Mouse (Mus musculus) embryonic facial prominence, embryonic 12.5 days (tissue): ENCODE results near the gene Sidt2. TPM values are rescaled to one million over a fixed set of nuclear protein-coding genes. Genes with fewer than 3 reads are reported as not detected.
A peak's percentile ranks its signal among the peaks of the same experiment; 100 is the strongest.

ENCODE experiments used
- ATAC-seq: fragments of 200-750 bp; cut with Nextera tagmentation; 2 replicates; pipeline ENCODE4 v1.8.0; 2017; ENCODE audit not compliant: insufficient number of reproducible peaks, insufficient read depth, low FRiP score, low TSS enrichment
- H3K27ac ChIP-seq: fragments of 300-500 bp; sonication (generic); 2 replicates; pipeline ENCODE4 v1.5.1; 2016; ENCODE audit warnings: mild to moderate bottlenecking
- H3K27me3 ChIP-seq: fragments of 300-500 bp; sonication (generic); 2 replicates; pipeline ENCODE4 v1.6.1; 2016; ENCODE audit warnings: mild to moderate bottlenecking, moderate library complexity
- H3K36me3 ChIP-seq: fragments of 300-500 bp; sonication (generic); 2 replicates; pipeline ENCODE4 v1.6.1; 2016; ENCODE audit warnings: mild to moderate bottlenecking
- H3K4me1 ChIP-seq: fragments of 300-500 bp; sonication (generic); 2 replicates; pipeline ENCODE4 v1.6.1; 2016
- H3K4me2 ChIP-seq: fragments of 300-500 bp; sonication (generic); replicated peaks from 2 replicates; pipeline ENCODE4 v1.6.1; 2016; ENCODE audit warnings: mild to moderate bottlenecking, moderate library complexity
- H3K4me3 ChIP-seq: fragments of 300-500 bp; sonication (generic); 2 replicates; pipeline ENCODE4 v1.5.1; 2016; ENCODE audit warnings: mild to moderate bottlenecking
- H3K9ac ChIP-seq: fragments of 300-500 bp; sonication (generic); 2 replicates; pipeline ENCODE4 v1.6.1; 2016; ENCODE audit warnings: mild to moderate bottlenecking, moderate library complexity
- H3K9me3 ChIP-seq: fragments of 300-500 bp; sonication (generic); 2 replicates; pipeline ENCODE4 v1.6.1; 2016; ENCODE audit warnings: mild to moderate bottlenecking, moderate library complexity
- WGBS: fragments of 180-500 bp; shearing (Covaris S2); methylation state at CpG from one replicate; pipeline ENCODE4 v1.1.7; 2016; 5-methylcytosine and 5-hydroxymethylcytosine counted together
- polyA plus RNA-seq: library from polyadenylated mRNA; unstranded; fragments of >200 nt; fragmentation: Nextera tagmentation; extraction: Ambion mirVana; gene quantifications from 2 replicates; pipeline ENCODE4 v1.2.1, GENCODE M21; 2016

The Sidt2 gene
- polyA plus RNA-seq, 1 experiment from 2014 or later, result 43.2 TPM

DNA sequence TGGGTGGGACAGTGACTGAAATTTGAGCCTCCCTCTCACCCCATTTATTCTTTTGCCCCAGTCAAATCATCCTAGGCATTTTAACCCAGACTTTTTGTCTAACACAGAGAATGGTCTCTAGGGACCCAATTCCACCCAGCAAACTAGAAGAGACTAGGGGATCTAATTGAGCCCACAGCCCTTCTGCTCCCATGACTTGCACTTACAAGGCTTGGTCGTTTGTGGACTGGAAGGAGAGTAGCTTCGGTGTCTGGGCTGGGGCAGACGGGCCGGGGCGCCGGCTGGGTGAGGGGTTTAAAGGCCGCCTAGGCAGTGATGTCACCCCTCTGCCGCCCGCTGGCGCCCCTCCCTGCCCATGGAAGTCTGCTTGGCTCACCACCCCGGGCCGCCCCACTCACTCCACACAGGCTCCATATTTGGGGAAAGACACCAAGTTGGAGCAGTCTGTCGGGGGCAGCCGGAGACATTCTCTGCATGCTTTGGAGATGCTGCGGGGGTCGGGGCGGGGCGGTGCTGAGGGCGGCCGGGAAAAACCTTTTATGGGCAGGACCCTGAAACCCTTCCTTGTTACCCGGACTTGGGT is 19.3 kb downstream of the Sidt2 start, which contains the start of gene Tagln:
Tagln (minus strand) TSS at position 431 of the 583 bp plus-strand sequence.
- Histone ChIP-seq H3K4me1 (peaks cover 16% of the 10 kb centered on the region; the same call in 1 of the 2 replicates), H3K4me2 (peak within 1 kb of the TSS; percentile 48), H3K27me3 (no peaks in the 10 kb centered on the region; the same call in 1 of the 2 replicates), H3K27ac (no peak within 1 kb of the TSS), H3K9me3 (no peaks in the 10 kb centered on the region), H3K36me3 (peaks cover 39% of the 10 kb centered on the region), H3K4me3 (peak within 1 kb of the TSS; percentile 20), H3K9ac (peak within 1 kb of the TSS; percentile 21; the same call in 1 of the 2 replicates)
- WGBS, result 11% methylated on average over 21 of the region's 21 CpGs
- ATAC-seq, result no peak

DNA sequence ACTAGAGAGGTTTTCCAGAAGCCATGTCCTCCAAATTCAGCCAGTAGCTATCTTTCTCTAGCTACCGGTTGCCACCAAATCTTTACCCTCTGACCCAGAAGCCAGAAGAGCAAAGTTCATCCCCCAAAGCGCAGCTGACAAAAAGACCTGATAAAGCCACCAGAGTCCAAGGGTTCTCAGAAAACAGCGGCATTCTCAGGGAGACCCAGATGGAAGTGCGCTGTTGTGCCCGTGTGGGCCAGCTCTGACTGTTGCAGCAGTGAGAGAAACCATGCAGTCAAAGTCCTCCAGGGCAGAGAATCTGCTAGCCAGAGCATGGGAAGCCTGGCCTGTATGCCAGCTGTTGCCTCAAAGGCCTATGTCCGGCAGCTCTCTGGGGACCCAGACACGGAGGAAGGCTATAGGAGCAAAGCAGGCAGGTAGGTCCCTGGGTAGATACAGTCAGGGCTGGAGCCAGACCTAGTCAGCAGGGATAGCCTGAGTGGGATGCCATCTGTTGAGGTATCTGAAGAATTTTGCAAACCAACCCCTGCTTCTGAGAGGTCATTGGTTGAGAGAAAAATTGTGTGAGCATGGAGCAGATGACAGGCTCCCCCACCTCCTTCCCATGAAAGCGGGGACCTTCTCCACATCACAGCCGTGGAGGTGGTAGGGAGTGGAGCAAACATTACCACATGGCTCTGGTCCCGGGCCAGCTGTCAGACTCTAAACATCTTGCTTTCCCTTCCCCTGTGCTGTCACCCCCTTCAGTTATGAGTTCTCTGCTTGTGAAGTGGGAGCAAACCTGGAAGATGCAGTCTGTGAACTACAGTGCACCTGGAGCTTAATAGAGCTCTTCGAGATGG is 22.3 kb downstream of the Sidt2 start:
- ATAC-seq, result no peak
- H3K27ac ChIP-seq, result no peak overlapping the region
- H3K9me3 ChIP-seq, result no peaks in the 10 kb centered on the region
- peaks cover 44% of the 10 kb centered on the region for H3K36me3 ChIP-seq
- WGBS, result 67% methylated on average over 11 of the region's 11 CpGs
- H3K4me3 ChIP-seq, result no peak overlapping the region
- H3K27me3 ChIP-seq, result no peaks in the 10 kb centered on the region; the same call in 1 of the 2 replicates
- H3K4me1 ChIP-seq, result peaks cover 16% of the 10 kb centered on the region; the same call in 1 of the 2 replicates
- no peak overlapping the region for H3K4me2 ChIP-seq
- no peak overlapping the region for H3K9ac ChIP-seq

DNA sequence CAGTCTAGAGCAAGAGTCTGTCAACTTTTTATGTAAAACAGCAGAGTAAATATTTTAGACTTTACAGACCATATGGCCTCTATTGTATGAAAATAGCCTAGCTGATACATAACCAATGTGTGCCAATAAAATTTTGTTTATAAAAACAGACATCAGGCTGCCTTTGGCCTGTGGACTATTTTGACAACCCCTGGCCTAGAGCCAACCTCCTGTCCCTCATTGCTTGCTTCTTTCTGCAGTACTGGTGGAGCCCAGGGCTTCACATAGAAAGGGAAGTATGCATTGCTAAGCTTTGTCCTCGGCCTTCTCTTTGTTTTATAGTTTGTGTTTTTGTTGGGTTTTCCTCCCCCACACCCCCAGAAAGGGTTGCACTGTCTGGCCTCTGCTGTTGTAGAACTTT is 23.1 kb downstream of the Sidt2 start:
- 64% methylated on average over 1 of the region's 1 CpGs for WGBS
- no peaks in the 10 kb centered on the region; the same call in 1 of the 2 replicates for H3K27me3 ChIP-seq
- ATAC-seq, result no peak
- no peak overlapping the region for H3K4me2 ChIP-seq
- no peaks in the 10 kb centered on the region for H3K9me3 ChIP-seq
- no peak overlapping the region for H3K27ac ChIP-seq
- H3K4me3 ChIP-seq, result no peak overlapping the region
- peaks cover 46% of the 10 kb centered on the region for H3K36me3 ChIP-seq
- peaks cover 16% of the 10 kb centered on the region; the same call in 1 of the 2 replicates for H3K4me1 ChIP-seq
- no peak overlapping the region for H3K9ac ChIP-seq

DNA sequence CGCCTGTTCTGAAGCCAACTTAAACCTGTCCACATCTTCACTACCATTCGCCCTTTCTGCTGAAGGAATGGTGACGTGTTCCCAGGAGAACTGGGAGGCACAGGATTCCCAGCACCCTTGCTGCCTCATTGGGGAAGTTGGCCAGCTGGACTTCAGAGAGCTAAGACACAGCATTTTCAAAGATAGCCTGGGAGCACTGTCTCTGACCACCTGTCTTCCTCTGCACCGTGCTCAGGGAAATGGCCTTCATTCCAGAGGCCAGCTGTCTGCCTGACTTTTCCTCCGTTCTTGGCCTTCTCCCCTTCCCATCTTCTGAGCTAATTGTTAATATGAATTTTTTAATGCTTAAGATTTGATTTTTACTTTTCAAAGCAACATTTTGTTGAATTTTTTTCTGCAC is 25.8 kb downstream of the Sidt2 start:
- H3K4me2 ChIP-seq, result no peak overlapping the region
- 0 out of 2 replicates have a peak, but pooled peaks cover 7% of the 10 kb centered on the region for H3K4me1 ChIP-seq
- H3K27ac ChIP-seq, result no peak overlapping the region
- H3K9me3 ChIP-seq, result no peaks in the 10 kb centered on the region
- no peak for ATAC-seq
- H3K4me3 ChIP-seq, result no peak overlapping the region
- H3K27me3 ChIP-seq, result no peaks in the 10 kb centered on the region
- H3K36me3 ChIP-seq, result peaks cover 60% of the 10 kb centered on the region
- H3K9ac ChIP-seq, result no peak overlapping the region
- 89% methylated on average over 5 of the region's 5 CpGs for WGBS

DNA sequence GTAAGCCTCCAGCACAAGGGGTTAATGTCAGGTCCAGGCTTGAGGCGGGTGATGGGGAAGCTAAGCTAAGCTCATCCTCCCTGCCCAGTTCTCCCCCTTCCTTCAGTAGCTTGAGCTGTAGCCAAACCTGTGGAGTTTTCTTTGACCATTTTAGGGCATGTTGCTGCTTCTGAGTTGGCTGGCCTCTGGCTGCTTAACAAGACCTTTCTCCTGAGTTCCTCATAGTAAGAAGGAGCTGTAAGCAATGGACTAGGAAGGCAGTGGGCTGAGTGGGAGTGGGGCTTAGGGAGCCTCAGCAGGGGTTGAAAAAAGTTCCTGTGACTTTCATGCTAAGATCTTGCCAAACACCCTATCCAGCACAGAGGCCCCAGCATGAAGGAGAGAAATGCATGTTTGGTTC is 35.2 kb downstream of the Sidt2 start:
- Histone ChIP-seq H3K4me3 (no peak overlapping the region), H3K27me3 (no peaks in the 10 kb centered on the region), H3K4me1 (no peaks in the 10 kb centered on the region), H3K4me2 (no peak overlapping the region), H3K9me3 (no peaks in the 10 kb centered on the region), H3K27ac (no peak overlapping the region), H3K36me3 (peaks cover 75% of the 10 kb centered on the region), H3K9ac (no peak overlapping the region)
- WGBS, result 48% methylated on average over 1 of the region's 1 CpGs
- no peak for ATAC-seq

DNA sequence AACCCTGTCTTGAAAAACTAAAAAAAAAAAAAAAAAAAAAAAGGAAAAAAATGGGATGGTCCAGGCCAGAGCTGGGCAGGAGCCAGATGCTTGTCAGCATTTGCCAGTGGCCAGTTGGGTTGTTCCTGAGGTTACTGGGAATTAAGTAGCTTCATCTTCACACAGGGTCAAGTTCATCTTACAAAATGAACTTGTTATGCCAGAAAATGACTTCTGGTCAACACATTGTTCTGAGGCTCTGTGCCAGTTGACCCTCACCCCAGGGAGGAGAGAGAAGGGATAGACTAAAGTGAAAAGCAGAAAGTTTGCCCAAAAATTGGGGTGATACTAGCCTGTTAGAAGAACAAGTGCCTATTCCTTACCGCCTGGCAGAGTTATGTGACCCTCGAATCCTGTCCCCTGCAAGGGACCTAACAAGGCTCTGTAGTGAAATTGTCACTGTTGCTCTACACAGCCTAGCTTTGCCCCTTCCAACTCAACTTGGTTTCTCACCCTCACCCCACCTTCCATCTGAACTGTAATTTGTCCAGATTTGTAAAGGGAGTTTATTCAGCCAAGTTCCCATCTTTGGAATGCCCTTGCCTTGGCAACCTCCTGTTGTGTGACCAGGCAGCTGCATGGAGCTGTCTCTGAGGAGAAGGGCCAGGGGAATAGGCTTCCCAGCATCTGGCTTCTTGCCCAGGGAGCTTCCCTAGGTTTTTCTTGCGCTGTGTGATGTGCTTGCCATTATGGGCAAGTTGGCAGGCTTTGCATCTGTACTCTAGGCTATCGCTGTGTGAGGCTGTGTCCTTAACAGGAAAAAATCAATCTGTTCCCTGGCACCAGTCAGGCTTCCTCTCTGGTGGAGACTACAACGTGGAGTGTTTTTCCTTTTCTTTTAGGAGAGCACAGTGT is 37.8 kb downstream of the Sidt2 start:
- Histone ChIP-seq H3K9ac (no peak overlapping the region), H3K9me3 (no peaks in the 10 kb centered on the region), H3K27me3 (no peaks in the 10 kb centered on the region), H3K4me3 (no peak overlapping the region), H3K27ac (no peak overlapping the region), H3K4me2 (no peak overlapping the region), H3K36me3 (peaks cover 85% of the 10 kb centered on the region), H3K4me1 (no peaks in the 10 kb centered on the region)
- ATAC-seq, result no peak
- WGBS, result 94% methylated on average over 5 of the region's 5 CpGs

DNA sequence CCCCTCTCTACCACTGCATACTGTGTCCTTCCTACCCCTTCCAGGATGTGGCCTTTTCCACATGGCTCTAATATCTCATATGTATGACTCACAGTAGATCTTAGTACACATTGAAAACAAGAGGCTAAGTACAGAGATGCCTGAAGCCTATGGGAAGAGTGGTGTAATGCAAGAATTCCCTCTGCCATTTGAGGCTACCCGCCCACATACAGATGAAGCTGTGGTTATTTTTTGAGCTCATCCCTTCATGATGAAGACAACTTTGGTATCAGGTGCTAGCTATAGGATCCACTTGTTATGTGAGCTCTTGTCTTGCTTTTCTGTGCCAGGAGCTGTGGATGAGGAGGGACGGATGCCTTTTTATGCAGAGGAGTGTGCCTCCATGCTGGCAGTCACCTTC is 39.4 kb downstream of the Sidt2 start:
- Histone ChIP-seq H3K4me3 (no peak overlapping the region), H3K4me1 (no peaks in the 10 kb centered on the region), H3K9me3 (no peaks in the 10 kb centered on the region), H3K27ac (no peak overlapping the region), H3K4me2 (no peak overlapping the region), H3K9ac (no peak overlapping the region), H3K27me3 (no peaks in the 10 kb centered on the region), H3K36me3 (peaks cover 86% of the 10 kb centered on the region)
- 89% methylated on average over 2 of the region's 2 CpGs for WGBS
- ATAC-seq, result no peak

DNA sequence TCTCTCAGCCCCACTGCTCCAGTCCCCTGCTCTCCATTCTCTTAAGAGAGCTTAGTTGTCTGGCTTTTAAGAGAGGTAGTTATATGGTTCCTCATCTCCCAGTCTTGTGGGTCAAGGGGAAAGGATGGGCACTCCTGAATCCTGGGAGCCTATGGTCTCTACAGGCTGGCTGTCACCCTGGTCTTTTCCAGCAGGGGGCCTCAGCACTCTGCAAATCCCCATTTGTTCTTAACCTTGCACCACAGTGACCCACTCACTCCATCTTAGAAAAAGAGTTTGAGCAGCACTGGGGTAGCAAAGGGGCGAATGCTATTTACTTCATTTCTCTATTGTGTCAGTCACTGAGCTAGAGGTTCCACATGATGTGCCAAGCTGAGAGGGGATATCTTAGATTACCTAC is 43.4 kb downstream of the Sidt2 start:
- Histone ChIP-seq H3K4me1 (peaks cover 10% of the 10 kb centered on the region), H3K4me2 (no peak overlapping the region), H3K4me3 (no peak overlapping the region), H3K36me3 (peaks cover 71% of the 10 kb centered on the region), H3K27me3 (no peaks in the 10 kb centered on the region), H3K27ac (no peak overlapping the region), H3K9me3 (no peaks in the 10 kb centered on the region), H3K9ac (no peak overlapping the region)
- ATAC-seq, result no peak
- WGBS, result 90% methylated on average over 1 of the region's 1 CpGs

DNA sequence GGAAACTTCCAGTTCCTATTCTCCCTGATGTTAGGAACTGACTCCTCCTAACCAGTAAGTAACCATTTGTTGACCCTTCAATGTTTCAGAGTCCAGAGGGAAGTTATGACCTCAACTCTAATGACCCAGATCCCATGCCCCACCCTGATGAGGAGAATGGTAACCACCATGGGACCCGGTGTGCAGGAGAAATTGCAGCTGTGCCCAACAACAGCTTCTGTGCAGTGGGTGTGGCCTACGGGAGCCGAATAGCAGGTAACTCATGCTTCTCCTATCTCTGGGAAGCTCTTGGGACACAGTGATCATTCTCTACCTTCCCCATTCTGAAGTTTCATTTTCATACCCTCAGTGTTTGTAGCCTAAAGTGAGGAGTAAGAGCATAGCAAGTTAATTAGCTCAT is 44.1 kb downstream of the Sidt2 start:
- Histone ChIP-seq H3K9ac (no peak overlapping the region), H3K36me3 (peaks cover 64% of the 10 kb centered on the region), H3K9me3 (no peaks in the 10 kb centered on the region), H3K27me3 (no peaks in the 10 kb centered on the region), H3K4me1 (peaks cover 10% of the 10 kb centered on the region), H3K4me3 (no peak overlapping the region), H3K4me2 (no peak overlapping the region), H3K27ac (no peak overlapping the region)
- 88% methylated on average over 3 of the region's 3 CpGs for WGBS
- no peak for ATAC-seq

DNA sequence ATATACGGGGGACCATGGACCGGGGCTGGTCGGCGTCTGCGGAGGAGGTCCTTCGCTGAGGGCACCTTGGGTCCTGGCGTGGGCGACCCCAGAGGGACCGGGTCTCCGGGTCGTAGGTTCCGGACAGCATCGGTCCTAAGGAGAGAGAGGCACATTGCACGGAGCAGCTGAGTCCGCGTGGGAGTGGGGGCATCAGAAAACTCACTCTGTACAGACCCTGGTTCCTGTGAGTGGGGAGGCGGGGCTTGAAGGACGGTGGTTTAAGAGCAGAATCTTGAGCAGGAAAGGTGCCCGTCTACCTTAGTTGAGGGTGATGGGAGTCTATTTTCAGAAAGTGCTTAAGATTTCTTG is 48.0 kb downstream of the Sidt2 start:
- peaks cover 20% of the 10 kb centered on the region for H3K4me1 ChIP-seq
- H3K4me3 ChIP-seq, result peak overlapping the region; percentile 94
- H3K36me3 ChIP-seq, result peaks cover 44% of the 10 kb centered on the region
- H3K9me3 ChIP-seq, result no peaks in the 10 kb centered on the region
- ATAC-seq, result peak; percentile 39; the same call in 1 of the 2 replicates
- peak overlapping the region; percentile 71 for H3K4me2 ChIP-seq
- peak overlapping the region; percentile 91 for H3K27ac ChIP-seq
- under 1% methylated on average over 19 of the region's 19 CpGs for WGBS
- H3K9ac ChIP-seq, result peak overlapping the region; percentile 96
- H3K27me3 ChIP-seq, result no peaks in the 10 kb centered on the region

DNA sequence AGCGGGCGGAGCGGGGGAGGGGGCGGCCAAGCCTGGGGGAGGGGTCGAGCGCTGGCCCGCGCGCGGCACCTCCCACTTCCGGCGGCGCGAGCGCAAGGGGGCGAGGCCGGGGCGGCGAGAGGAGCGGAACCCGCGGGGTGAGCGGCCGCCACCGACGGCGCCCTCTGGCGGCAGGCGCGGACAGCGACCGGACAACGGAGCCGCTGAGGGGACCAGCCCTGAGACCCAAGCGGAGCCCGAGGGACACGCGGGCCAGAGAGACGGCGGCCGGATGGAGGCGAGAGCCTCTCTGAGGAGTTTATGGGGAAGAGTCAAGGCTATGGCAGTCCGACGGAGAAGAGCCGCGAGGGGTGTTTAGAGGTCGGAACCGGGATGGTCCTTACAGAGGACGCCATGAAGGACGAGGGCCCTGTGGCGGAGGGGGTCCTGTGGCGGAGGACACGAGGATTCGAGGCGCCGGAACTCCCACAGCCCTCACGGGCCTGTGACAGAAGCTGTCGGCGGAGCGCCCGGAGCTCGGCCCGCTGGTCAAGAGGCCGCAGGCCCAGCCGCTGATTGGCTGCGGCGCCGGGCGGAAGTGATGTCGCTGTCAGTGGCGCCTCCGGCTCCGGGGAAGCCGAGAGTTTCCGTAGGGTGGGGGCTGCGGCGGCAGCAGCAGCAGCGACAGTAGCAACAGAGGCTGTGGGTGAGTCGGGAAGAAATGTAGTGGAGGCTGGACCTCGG is 48.5 kb downstream of the Sidt2 start, which contains the start of the genes Pcsk7 and Rnf214:
Pcsk7 (plus strand) TSS at position 143 of the 723 bp plus-strand sequence.
Rnf214 (minus strand) TSS at position 557 of the 723 bp plus-strand sequence.
- no peaks in the 10 kb centered on the region for H3K9me3 ChIP-seq
- peaks cover 20% of the 10 kb centered on the region for H3K4me1 ChIP-seq
- H3K4me3 ChIP-seq, result peak within 1 kb of the TSS; percentile 94
- peak; percentile 90 for ATAC-seq
- H3K9ac ChIP-seq, result peak within 1 kb of the TSS; percentile 96
- peak within 1 kb of the TSS; percentile 91 for H3K27ac ChIP-seq
- H3K36me3 ChIP-seq, result peaks cover 44% of the 10 kb centered on the region
- WGBS, result under 1% methylated on average over 77 of the region's 80 CpGs
- H3K27me3 ChIP-seq, result no peaks in the 10 kb centered on the region
- H3K4me2 ChIP-seq, result peak within 1 kb of the TSS; percentile 71
